Mouse (Mus musculus): ENCODE measurements around the gene Cul1.
A peak's percentile ranks its signal among the peaks of the same experiment; 100 is the strongest.

The Cul1 gene

GRCm38 (mm10) chr6:47482027-47482426 is 28.8 kb downstream of the Cul1 start:
- DNase-seq: no peak

- DNase-seq: no peak
Measured at GRCm38 (mm10) chr6:47494562-47494961, 41.4 kb downstream of the Cul1 start.

GRCm38 (mm10) chr6:47520030-47520429 is 66.8 kb downstream of the Cul1 start:
- DNase-seq: no peak

- no peak for DNase-seq
Measured at GRCm38 (mm10) chr6:47522431-47522830, 69.2 kb downstream of the Cul1 start.

- no peak for DNase-seq
Measured at GRCm38 (mm10) chr6:47525041-47525440, 71.8 kb downstream of the Cul1 start.

- no peak for DNase-seq
Measured at GRCm38 (mm10) chr6:47526446-47526845, 73.2 kb downstream of the Cul1 start.

GRCm38 (mm10) chr6:47527129-47527528 is 73.9 kb downstream of the Cul1 start:
- DNase-seq: no peak

- DNase-seq: no peak
Measured at GRCm38 (mm10) chr6:47527655-47528054, 74.5 kb downstream of the Cul1 start.

GRCm38 (mm10) chr6:47532547-47532946 is 79.3 kb downstream of the Cul1 start:
- no peak for DNase-seq

GRCm38 (mm10) chr6:47535333-47535732 is 82.1 kb downstream of the Cul1 start:
- no peak for DNase-seq

GRCm38 (mm10) chr6:47552280-47552679 is 99.1 kb downstream of the Cul1 start:
- no peak for DNase-seq

- DNase-seq: no peak
Measured at GRCm38 (mm10) chr6:47559287-47559686, 106.1 kb downstream of the Cul1 start.

GRCm38 (mm10) chr6:47560407-47560806 is 107.2 kb downstream of the Cul1 start:
- DNase-seq: no peak

- DNase-seq: no peak
Measured at GRCm38 (mm10) chr6:47560846-47561245, 107.6 kb downstream of the Cul1 start.

GRCm38 (mm10) chr6:47561426-47561825 is 108.2 kb downstream of the Cul1 start:
- no peak for DNase-seq

- peak; percentile 51 for DNase-seq
Measured at GRCm38 (mm10) chr6:47565326-47566035, 112.3 kb downstream of the Cul1 start.

- DNase-seq: no peak
Measured at GRCm38 (mm10) chr6:47572887-47573286, 119.7 kb downstream of the Cul1 start.

Data from retina, postnatal 1 day (tissue).